Mouse (Mus musculus): ENCODE results near the gene Gata1. TPM values are rescaled to one million over a fixed set of nuclear protein-coding genes. Genes with fewer than 3 reads are reported as not detected.
"Not testable (repeated sequence)": the region's sequence is repeated elsewhere in the genome, so short reads cannot be mapped to it uniquely, and the experiment has no call there.

Gene Gata1
- total RNA-seq, 2 experiments from 2014 or later: not detected

DNA sequence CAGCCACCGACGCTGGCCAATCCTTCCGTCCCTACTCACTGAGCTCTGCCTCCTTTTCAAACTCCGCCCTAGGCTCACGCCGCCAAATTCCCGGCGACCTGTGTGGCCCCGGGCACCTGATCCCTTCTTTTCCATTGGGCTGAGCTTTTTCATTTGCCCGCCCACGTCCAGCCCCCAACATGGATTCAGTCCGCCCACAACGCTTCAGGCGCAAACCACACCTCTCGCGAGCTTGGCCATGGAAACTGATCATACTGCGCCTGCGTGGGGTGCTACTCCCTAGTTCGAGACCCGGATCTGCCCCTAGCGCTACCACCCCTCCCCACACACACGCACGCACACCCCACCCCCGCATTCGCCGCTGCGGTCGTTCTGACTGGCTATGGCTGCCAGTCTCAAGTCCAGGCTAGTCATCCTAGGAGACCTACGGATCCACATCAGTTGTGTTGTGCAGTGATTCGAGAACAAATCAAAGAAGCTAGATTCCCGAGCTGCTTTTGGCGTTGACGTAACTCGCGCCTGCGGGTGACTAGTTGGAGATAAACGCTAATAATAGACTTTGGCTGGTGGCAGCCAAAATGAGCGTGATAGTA lies 29.9 kb downstream of the Gata1 start:
- intact Hi-C loops (cut with DNase I): loop anchor here (5.0 kb wide), 1 partner anchor 101 kb away; no protein-coding TSS in a partner anchor
- no peak for TF ChIP-seq CTCF (IDR thresholded peaks at IDR 0.05)
- peak overlapping the region; percentile 81 for H3K4me3 ChIP-seq
- DNase-seq: peak; percentile 95
- H3K27ac ChIP-seq: peak overlapping the region; percentile 75

DNA sequence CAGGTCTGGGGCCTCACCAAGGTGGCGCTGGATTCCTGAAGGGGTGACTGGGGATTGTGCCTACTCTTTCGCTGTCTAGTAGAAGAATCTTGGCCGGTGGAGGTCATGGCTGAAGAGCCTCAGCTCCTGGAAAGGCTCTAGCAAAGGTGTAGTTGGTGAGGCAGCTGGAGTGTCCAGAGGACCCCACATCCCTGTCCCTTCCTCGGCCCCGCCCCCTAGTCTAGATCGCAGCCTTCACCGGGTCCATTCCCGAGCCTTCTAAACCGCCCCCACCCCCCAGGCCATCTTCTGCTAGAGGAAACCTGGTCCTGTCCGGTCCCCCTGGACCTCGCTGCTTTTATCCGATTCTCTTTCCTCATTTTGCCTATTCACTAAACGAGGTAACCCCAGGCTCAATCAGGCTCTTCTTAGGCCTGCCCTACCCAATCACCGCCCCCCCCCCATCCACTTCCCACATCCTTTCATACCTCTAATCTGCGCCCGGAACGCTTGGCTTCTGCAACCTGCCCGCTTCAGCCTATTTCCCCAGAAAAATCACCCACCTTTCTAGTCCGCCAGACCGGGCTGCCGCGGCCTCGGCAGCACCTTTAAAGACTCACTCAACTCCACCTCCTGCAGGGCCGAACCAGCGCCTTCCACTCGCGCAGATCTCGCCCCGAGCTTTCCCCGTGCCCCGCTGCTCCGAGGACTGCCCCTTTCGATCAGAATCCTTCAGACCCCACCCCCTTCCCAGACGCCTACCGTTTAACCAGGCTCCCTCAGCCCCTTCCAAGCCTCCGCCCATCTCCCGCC lies 30.6 kb downstream of the Gata1 start, which contains the start of gene Hdac6:
Gene Hdac6, minus strand, starts transcription at position 782 of the 792 bp plus-strand sequence.
- peak within 1 kb of the TSS; percentile 81 for H3K4me3 ChIP-seq
- H3K27ac ChIP-seq: peak within 1 kb of the TSS; percentile 76
- intact Hi-C loops (cut with DNase I): loop anchor here (5.0 kb wide), 1 partner anchor 100 kb away; no protein-coding TSS in a partner anchor
- DNase-seq: no peak
- no peak for TF ChIP-seq CTCF (IDR thresholded peaks at IDR 0.05)

DNA sequence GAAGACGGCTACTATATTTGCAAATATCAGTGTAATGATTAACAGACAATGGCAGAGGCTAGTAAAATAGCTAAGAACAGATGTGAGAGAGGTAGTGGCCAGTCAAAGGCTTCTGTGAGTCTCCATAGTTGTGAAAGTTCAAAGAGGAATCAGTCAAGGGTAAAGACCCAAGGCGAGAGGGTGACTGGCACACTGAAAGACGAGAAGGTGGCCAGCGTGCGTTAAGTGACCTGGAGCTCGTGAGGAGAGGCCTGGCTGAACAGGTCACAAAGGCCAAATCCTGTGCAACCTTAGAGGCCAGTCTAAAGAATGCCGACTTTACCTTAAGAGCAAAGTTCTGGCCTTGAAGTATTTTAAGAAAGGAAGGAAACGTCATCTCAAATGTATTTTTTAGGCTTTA lies 32.3 kb downstream of the Gata1 start:
- H3K27ac ChIP-seq: no peak overlapping the region
- no peak for DNase-seq
- intact Hi-C loops (cut with DNase I): loop anchor here (5.0 kb wide), 1 partner anchor 98 kb away; no protein-coding TSS in a partner anchor
- TF ChIP-seq CTCF (IDR thresholded peaks at IDR 0.05): no peak
- H3K4me3 ChIP-seq: no peak overlapping the region

DNA sequence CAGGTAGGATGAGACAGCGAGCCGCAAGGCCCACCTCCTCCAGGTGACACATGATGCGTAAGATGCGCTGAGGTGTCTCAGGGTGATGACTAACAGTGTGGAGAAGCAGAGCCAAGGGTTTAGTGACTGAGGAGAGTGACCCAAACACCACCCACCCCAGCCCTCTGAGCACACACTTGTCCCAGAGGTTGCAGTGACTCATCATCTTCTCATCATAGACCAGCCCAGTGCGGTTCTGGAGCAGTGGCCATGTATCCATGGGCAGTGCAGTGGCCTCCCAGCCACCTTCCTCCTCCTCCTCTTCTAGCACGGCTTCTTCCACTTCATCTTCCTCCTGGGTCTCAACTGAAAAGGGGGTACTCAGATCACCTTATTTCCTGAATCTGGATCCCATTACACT lies 40.2 kb downstream of the Gata1 start:
- intact Hi-C loops (cut with DNase I): no loop called here
- TF ChIP-seq CTCF (IDR thresholded peaks at IDR 0.05): no peak
- no peak overlapping the region for H3K27ac ChIP-seq
- DNase-seq: no peak
- H3K4me3 ChIP-seq: no peak overlapping the region

DNA sequence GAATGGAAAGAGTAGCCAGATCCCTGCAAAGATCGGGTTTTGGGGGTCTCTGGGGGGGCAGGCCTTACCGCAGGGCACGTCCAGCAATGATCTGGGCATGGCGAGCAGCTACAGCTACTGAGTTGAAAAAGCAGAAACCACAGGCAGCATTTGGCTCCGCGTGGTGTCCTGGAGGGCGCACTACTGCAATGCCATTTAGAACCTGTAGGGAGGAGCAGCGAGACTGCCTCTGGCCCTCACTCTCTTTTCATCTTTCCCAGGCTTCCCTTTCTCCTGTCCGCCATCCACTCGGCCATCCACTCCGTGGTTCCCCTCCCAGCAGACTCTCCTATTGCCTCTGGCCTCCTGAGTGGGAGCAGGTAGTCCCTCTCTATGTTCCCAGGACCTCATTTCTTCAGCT lies 41.0 kb downstream of the Gata1 start:
- intact Hi-C loops (cut with DNase I): no loop called here
- Histone ChIP-seq H3K27ac (no peak overlapping the region), H3K4me3 (no peak overlapping the region)
- no peak for TF ChIP-seq CTCF (IDR thresholded peaks at IDR 0.05)
- no peak for DNase-seq

DNA sequence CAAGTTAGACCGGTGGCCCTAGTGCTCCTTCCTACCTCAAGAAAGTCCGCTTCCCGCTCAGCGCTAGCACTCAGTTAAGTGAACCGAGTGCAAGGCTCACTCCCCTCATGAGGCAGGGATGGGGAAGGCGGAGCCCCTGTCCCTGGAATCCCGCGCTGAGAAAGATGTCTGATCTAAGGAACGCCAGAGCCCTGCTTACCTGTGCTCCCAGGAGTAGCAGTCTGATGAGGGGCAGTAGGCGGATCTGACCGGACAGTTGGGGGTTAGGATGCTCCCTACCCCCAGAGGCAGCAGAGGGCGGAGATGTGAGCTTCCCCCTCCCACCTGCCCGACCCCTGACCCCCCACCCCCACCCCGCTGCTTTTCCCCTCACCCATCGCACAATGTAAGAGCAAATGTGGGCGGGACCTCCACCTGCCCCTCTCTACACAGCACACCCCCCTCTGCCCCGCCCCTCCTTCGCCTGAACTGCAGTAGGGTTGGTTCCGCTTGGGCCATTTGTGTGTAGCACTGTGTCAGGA lies 49.5 kb downstream of the Gata1 start, which contains the start of gene Eras:
Gene Eras, minus strand, starts transcription at position 338 of the 521 bp plus-strand sequence.
- intact Hi-C loops (cut with DNase I): no loop called here
- DNase-seq: no peak
- no peak for TF ChIP-seq CTCF (IDR thresholded peaks at IDR 0.05)
- Histone ChIP-seq H3K27ac (no peak within 1 kb of the TSS), H3K4me3 (no peak within 1 kb of the TSS)

DNA sequence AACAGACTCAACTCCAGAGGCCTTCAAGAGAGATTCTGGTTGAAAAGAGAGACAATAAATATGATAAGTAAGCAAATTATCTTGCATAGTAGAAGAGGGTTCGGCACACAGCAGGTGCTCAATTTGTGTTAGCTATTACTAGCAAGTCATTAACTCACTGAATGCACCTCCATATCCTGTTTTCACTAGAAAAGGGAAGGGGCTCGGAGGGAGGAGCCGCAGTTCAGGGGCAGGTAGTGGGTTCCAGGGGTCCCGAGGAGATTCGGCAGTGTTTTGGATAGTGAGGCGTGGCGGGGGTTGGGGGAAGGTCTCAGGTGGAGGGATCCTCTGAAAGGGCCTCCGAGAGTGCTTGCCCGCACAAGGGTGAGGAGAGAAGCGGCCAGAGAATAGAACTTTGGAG lies 50.8 kb downstream of the Gata1 start:
- no peak for DNase-seq
- Histone ChIP-seq H3K27ac (no peak overlapping the region), H3K4me3 (no peak overlapping the region)
- intact Hi-C loops (cut with DNase I): no loop called here
- no peak for TF ChIP-seq CTCF (IDR thresholded peaks at IDR 0.05)

DNA sequence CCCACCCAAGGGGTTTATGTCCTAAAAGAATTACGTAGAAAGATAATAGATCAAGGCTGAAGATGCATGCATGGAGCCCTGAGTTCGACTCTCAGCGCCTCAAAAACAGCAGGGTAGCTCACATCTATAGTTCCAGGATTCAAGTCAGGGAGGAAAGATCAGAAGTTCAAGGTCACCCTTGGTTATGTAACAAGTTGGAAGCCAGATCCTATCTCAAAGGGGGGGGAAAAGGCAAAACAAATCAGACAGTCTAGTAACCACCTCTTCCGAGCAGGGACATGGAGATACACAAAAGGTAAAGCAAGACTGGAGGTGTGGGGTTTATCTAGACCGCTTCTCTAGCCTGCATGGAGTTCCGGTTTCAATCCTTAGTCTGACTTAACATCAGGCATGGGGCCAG lies 51.6 kb downstream of the Gata1 start:
- Histone ChIP-seq H3K27ac (no peak overlapping the region), H3K4me3 (no peak overlapping the region)
- DNase-seq: no peak
- no peak for TF ChIP-seq CTCF (IDR thresholded peaks at IDR 0.05)
- intact Hi-C loops (cut with DNase I): no loop called here

DNA sequence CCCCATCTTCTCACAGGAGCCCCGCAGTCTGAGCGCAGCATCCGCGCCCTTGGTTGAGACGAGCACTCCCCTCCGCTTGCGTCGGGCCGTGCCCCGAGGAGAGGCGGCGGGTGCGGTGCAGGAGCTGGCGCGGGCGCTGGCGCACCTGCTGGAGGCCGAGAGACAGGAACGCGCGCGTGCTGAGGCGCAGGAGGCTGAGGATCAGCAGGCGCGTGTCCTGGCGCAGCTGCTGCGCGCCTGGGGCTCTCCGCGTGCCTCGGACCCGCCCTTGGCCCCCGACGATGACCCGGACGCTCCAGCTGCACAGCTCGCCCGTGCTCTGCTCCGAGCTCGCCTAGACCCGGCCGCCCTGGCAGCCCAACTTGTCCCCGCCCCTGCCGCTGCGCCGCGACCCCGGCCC lies 55.8 kb downstream of the Gata1 start:
- TF ChIP-seq CTCF (IDR thresholded peaks at IDR 0.05): no peak
- DNase-seq: no peak
- Histone ChIP-seq H3K27ac (no peak overlapping the region), H3K4me3 (peak overlapping the region; percentile 53)
- intact Hi-C loops (cut with DNase I): no loop called here

DNA sequence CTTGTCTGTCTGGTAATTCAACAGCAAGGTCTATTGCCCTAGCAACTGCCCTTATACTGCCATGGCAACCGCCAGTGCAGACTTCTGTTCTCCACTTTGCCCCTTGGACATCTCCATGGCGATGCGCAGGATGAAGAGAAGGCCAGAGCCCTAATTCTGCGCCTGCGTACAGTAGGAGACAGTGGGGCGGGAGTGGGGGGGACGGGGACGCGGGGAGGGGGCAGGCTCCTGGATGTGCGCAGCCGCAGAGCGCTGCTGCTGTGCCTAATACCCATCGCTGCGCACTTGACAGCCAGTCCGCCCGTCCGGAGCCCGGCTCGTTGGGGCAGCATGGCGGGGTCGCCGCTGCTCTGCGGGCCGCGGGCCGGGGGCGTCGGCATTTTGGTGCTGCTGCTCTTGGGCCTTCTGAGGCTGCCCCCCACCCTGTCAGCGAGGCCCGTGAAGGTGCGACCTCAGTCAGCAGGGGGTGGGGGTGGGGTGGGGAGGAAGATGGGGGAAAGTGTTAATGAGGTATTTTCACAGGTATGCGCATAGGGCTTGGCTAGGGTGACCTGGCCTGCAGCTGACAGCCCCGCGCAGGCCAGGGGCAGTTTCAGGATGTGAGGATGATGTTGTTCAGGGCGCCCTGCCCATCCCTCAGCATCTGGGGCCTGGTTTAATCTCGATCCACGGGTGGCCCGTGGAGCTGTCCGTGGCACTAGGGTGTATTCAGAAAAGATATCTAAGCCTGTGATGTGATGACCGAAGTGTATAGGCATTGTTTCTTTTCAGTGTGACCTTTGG lies 58.1 kb downstream of the Gata1 start, which contains the start of gene Pcsk1n:
Gene Pcsk1n, plus strand, starts transcription at position 222 of the 783 bp plus-strand sequence.
- TF ChIP-seq CTCF (IDR thresholded peaks at IDR 0.05): no peak
- H3K4me3 ChIP-seq: no peak within 1 kb of the TSS
- DNase-seq: no peak
- intact Hi-C loops (cut with DNase I): no loop called here
- no peak within 1 kb of the TSS for H3K27ac ChIP-seq

DNA sequence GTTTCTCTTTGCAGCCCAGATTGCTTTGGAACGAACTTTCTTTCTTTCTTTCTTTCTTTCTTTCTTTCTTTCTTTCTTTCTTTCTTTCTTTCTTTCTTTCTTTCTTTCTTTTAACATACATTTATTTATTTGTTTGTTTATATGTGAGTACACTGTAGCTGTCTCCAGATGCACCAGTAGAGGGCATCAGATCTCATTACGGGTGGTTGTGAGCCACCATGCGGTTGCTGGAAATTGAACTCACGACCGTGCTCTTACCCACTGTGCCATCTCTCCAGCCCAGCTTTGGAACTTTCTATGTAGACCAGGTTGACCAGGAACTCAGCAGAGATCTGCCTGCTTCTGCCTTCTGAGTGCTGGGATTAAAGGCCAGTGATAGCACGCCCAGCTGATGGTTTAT lies 59.9 kb downstream of the Gata1 start:
- intact Hi-C loops (cut with DNase I); H3K27ac ChIP-seq; DNase-seq; H3K4me3 ChIP-seq: not testable (repeated sequence)

DNA sequence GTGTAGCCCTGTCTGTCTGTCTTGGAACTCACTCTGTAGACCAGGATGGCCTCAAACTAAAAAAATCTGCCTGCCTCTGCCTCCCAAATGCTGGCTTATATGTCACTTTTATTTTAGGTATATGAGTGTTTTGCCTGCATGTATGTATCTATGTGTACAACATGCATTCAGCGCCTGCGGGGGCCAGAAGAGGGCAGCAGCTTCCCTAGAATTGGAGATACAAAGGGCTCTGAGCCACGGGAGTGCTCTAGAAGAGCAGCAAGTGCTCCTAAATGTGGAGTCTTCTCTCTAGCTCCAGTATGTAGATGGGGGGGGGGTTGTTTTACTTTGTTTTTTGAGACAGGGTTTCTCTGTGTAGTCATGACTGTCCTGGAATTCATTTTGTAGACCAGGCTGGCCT lies 62.2 kb downstream of the Gata1 start:
- peak; percentile 38 for TF ChIP-seq CTCF (IDR thresholded peaks at IDR 0.05)
- intact Hi-C loops (cut with DNase I); DNase-seq; H3K27ac ChIP-seq; H3K4me3 ChIP-seq: not testable (repeated sequence)

Measured in gastrocnemius, adult 2 months (tissue).